Mouse (Mus musculus) kidney, adult 8-10 months (tissue): ENCODE data around the gene Cnnm1.

Source experiments
- DNase-seq, 2 experiments: peaks; one replicate each; pipeline ENCODE4 v3.0.0; 2022

The Cnnm1 gene

DNA sequence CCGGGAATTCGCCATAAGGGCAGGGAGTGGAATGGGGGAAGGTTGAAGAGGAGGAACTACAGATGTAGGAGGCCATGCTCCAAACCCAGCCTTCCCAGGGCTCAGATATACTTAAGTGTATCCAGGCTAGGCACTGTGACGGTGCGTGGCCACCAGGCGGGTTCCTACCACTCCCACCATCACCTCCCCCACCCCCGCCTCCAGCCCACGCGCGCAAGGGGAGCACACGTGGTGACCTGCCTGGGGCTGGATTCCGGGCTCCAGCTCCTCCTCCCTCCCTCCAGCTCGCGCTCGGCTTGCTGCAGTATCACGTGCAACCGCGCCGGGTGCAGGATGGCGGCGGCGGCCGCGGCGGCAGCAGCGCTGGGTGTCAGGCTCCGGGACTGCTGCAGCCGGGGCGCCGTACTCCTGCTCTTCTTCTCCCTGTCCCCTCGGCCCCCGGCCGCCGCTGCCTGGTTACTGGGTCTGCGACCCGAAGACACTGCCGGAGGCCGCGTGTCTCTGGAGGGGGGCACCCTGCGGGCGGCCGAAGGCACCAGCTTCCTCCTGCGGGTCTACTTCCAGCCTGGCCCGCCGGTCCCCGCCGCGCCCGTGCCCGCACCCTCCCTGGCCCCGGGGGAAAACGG is at the start of gene Cnnm1:
TSS of gene Cnnm1 (plus strand) at position 325 of the 626 bp plus-strand sequence.
- peak; percentile 69 to 70 for DNase-seq

DNA sequence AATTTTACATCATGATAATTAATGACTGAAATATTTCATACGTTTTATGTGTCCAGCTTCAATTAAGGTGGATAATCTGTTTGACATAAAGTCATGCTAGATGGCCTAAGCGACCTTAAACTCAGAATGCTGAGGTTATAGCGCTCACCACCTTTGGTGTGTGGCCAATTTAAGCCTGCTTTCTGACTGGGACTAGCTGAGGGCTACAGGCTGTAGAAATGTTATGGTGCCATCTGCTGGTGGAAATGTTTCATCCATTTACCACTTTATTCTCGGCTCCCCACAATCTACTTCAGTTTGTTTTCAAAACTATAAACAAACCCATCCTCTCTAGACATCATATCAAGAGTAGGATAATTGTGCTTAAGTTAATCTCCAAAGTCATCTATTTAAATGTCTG is 43.9 kb upstream of the Cnnm1 start:
- peak; percentile 12 to 17 for DNase-seq

DNA sequence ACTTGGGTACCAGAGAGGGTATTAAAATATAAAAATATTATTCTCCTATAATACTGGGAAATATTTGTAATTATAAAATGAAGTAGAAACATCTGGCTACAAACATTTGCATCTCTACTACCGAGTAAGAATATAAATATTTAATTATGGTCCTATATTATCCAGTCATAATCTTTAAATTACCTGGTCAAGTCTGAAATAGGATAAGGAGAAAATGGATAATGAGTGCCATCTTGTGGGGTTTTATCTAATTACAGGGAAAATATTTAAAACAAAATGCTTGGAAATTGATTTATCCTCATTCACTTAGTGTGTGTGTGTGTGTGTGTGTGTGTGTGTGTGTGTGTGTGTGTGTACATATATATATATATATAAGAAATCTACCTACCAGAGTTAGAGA is 33.1 kb upstream of the Cnnm1 start:
- no peak for DNase-seq

GRCm38 (mm10) chr19:43415565-43415964 is 24.7 kb upstream of the Cnnm1 start:
- no peak for DNase-seq

GRCm38 (mm10) chr19:43420506-43420905 is 19.7 kb upstream of the Cnnm1 start:
- DNase-seq, result no peak

DNA sequence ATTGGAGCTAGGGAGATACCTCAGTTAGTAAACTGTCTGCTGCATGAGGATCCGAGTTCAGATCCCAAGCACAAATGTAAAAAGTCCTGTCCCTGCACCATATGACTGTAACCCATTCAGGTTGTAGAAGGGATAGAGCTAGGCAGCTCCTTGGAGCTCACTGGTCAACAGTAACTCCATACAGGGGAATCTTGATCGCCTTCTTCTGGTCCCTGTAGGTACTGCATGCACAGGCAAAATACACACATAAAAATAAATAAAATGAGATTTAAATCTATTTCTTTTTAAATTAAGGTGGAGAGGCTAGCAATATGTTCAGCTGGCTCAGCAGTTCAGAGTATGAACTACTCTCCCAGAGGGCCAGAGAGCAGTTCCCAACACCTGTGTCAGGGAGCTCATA is 16.2 kb upstream of the Cnnm1 start:
- DNase-seq, result no peak

DNA sequence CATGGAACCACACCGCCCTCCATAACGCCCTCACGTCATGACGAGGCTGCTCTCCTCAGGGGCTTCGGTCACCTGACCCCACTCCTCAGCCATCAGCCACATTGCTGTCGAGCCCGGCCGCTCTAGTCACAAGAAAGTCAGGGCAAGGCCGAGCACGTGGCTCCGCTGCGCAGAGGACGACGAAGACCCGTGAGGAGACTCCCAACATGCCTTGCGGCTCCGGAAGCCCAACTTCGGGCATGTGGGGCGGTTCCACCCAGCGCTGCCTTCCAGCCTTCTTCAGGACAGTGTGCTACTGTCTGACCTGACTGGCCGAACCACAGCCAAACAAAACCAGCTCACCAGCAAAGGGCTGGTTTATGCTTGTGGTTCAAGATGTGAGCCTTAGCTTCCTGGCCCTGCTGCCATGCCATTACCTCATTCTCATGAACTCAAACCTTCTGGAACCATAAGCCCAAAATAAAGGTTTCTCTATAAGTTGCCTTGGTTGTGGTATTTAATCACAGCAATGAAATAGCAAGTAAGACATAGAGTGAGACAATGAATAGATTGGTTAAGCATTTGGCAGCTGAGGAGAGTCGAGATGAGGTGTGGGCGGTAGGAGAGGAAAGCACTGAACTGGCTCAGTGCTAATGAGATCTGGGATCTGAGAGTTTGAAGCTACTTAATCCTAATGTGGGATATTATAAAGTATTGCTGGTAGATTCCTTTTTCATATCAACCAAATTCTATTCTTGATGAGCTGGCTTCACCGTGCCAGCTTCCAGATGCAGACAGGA is 12.6 kb upstream of the Cnnm1 start:
- DNase-seq, result no peak

GRCm38 (mm10) chr19:43439246-43439645 is 990 bp upstream of the Cnnm1 start:
- DNase-seq, result no peak

GRCm38 (mm10) chr19:43440768-43441660 is 778 bp downstream of the Cnnm1 start:
- peak; percentile 59 to 65 for DNase-seq

DNA sequence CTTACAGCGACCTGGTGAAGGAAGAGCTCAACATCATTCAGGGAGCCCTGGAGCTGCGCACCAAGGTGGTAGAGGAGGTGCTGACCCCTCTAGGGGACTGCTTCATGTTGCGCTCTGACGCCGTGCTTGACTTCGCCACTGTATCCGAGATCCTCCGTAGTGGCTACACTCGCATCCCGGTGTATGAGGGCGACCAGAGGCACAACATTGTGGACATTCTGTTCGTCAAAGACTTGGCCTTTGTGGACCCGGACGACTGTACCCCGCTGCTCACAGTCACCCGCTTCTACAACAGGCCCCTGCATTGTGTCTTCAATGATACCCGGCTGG is 1.4 kb downstream of the Cnnm1 start:
- no peak for DNase-seq

DNA sequence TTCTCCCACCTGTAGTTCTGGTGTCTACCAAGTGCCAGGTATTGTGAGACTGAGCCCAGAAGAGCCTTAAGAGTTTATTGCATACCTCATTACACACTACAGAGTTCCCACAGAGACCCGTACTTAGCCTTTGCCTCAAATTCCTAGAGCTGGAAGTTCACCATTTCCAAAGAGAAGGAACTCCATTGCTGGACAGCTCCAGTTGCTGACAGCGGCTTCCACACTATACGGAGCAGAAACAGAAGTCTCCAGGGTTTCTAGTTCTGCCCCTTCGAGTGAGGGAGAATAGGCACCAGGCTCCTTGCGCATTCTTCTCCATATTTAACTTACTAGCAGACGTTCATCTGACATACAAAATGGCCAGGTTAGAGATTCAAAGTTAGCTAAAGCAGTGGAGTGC is 2.0 kb downstream of the Cnnm1 start:
- DNase-seq, result no peak

- DNase-seq, result no peak
Measured at GRCm38 (mm10) chr19:43442906-43443305, 2.7 kb downstream of the Cnnm1 start.

DNA sequence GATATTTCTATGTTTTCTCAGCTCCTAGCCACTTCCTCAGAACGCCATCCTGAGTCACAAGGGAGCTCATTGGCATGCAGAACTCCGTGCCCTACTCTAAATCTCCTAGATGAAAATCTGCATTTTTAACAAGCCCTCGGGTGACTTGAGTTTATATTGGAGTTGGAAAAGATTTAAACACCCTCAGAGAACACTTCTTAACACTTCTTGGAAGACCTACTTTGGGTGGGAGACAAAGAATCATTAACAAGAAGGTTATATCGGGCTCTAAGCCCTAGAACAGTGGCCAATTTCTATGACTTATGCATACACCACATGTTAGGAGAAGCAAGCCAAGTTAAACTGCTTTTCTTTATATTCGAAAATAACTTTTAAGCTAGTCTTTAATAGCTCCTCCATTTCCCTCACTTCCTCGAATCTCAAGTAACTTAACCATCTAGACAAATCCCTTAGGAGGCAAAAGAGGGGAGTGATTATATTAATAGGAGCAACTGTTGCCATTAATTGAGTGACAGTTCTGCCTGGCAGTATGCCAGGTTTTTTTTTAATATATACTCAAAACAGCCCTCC is 4.5 kb downstream of the Cnnm1 start:
- no peak for DNase-seq

GRCm38 (mm10) chr19:43451563-43451962 is 11.3 kb downstream of the Cnnm1 start:
- no peak for DNase-seq

DNA sequence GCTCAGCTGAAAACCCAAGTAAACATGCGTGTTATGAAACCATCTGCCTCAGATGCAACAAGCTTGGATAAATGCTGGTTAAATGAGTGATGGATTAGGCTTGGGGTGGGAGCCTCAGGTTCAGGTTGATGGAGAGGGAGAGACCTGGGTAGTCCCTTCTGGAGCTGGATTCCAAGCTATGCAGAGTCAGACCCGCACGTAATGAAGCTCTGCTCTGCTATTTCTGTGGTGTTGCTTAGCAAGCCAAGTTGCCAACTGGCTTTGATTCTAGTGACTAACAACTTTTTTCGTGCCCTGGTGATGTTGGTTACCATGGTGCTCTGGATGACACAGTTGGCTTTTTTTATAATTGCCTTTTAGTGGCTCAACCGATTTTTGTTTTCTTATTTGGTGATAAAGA is 11.9 kb downstream of the Cnnm1 start:
- DNase-seq, result no peak

- DNase-seq, result no peak
Measured at GRCm38 (mm10) chr19:43453025-43453424, 12.8 kb downstream of the Cnnm1 start.

- no peak for DNase-seq
Measured at GRCm38 (mm10) chr19:43459948-43460347, 19.7 kb downstream of the Cnnm1 start.

DNA sequence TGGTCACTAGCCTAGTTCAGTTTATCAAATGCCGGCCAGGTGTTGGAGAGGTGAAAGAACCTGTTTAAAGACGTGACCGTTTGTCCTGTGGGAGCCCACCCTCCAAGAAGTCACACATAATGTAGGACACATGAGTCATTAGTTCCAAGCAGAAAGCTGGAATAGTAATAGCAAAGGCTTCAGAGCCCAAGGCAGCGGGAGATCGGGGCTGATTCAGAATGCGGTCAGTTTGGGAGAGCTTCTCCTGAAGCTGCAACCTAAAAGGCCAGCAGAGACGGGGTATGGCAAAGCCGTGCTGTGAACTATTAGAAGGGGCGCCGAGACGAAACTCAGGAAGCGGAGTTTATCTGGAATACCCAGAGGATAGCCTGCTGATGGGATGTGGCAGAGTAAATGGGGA is 20.2 kb downstream of the Cnnm1 start:
- no peak for DNase-seq

DNA sequence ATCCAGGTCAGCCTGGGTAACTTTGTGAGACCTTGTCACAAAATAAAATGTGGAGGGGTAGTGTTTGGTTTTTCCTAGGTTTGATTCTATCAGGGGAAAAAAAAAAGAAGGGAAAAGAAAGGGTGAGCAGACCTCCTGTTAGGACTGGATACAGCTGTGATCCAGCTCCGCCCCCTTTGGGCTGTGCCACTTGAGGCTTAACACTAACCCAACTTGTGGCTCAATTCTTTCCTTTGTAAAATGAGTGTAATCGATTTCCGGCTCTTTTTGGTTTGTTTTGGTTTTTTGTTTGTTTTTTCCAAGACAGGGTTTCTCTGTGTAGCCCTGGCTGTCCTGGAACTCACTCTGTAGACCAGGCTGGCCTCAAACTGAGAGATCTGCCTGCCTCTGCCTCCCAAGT is 21.9 kb downstream of the Cnnm1 start:
- DNase-seq, result no peak

GRCm38 (mm10) chr19:43463546-43464293 is 23.5 kb downstream of the Cnnm1 start:
- peak; percentile 66 to 90 for DNase-seq

DNA sequence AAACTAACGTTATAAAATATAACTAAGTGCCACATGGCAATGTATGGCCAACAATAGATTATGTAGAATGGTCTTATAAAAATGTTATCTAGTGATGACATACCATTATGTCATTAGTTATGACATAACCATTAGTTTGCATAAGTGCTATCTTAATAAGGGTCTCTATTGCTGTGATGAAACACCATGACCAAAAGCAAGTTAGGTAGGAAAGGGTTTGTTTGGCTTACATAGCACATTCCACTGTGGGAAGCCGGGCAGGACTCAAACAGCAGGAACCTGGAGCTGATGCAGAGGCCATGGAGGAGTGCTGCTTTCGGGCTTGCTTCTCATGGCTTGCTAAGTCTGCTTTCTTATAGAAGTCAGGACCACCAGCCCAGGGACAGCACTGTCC is 24.1 kb downstream of the Cnnm1 start:
- DNase-seq, result no peak

- DNase-seq, result no peak
Measured at GRCm38 (mm10) chr19:43465076-43465475, 24.8 kb downstream of the Cnnm1 start.
